Mouse (Mus musculus) c-Kit-positive CD71-positive TER-119-positive erythroid progenitor cells, embryonic 14.5 days (primary cell): Measurements from ENCODE around the gene 4930562C15Rik.

Source experiments
- DNase-seq: peaks from one replicate; pipeline ENCODE4 v3.0.0-alpha.2; 2013; ENCODE audit warnings: low spot score

Gene 4930562C15Rik

GRCm38 (mm10) chr16:4862863-4863483 is 27.8 kb downstream of the 4930562C15Rik start:
- DNase-seq: no peak

GRCm38 (mm10) chr16:4863742-4864141 is 28.5 kb downstream of the 4930562C15Rik start:
- DNase-seq: no peak

GRCm38 (mm10) chr16:4866101-4866695 is 31.0 kb downstream of the 4930562C15Rik start:
- no peak for DNase-seq

- DNase-seq: no peak
Measured at GRCm38 (mm10) chr16:4870490-4870889, 35.3 kb downstream of the 4930562C15Rik start.

GRCm38 (mm10) chr16:4871926-4872325 is 36.7 kb downstream of the 4930562C15Rik start:
- no peak for DNase-seq

- no peak for DNase-seq
Measured at GRCm38 (mm10) chr16:4875198-4876032, 40.2 kb downstream of the 4930562C15Rik start.

- DNase-seq: no peak
Measured at GRCm38 (mm10) chr16:4876033-4876680, 40.9 kb downstream of the 4930562C15Rik start.

- DNase-seq: no peak
Measured at GRCm38 (mm10) chr16:4877195-4877594, 42.0 kb downstream of the 4930562C15Rik start.

- DNase-seq: no peak
Measured at GRCm38 (mm10) chr16:4877701-4878100, 42.5 kb downstream of the 4930562C15Rik start.

GRCm38 (mm10) chr16:4878192-4878885 is 43.1 kb downstream of the 4930562C15Rik start:
- DNase-seq: no peak

- no peak for DNase-seq
Measured at GRCm38 (mm10) chr16:4879101-4879707, 44.0 kb downstream of the 4930562C15Rik start.

- DNase-seq: peak; percentile 83
Measured at GRCm38 (mm10) chr16:4879708-4880124, 44.5 kb downstream of the 4930562C15Rik start.

GRCm38 (mm10) chr16:4880136-4880825 is 45.1 kb downstream of the 4930562C15Rik start, which contains the start of gene Ubald1:
Ubald1 (minus strand) TSS chr16:4880315.
- peak; percentile 98 for DNase-seq

GRCm38 (mm10) chr16:4881400-4882351 is 46.5 kb downstream of the 4930562C15Rik start:
- DNase-seq: no peak

- no peak for DNase-seq
Measured at GRCm38 (mm10) chr16:4884930-4885329, 49.7 kb downstream of the 4930562C15Rik start.

GRCm38 (mm10) chr16:4885760-4886689 is 50.8 kb downstream of the 4930562C15Rik start, which contains the start of gene Mgrn1:
Mgrn1 (plus strand) TSS chr16:4886249.
- DNase-seq: peak; percentile 87

GRCm38 (mm10) chr16:4886690-4887020 is 51.4 kb downstream of the 4930562C15Rik start:
- DNase-seq: no peak

GRCm38 (mm10) chr16:4890201-4890709 is 55.0 kb downstream of the 4930562C15Rik start:
- DNase-seq: no peak
